Mouse (Mus musculus): ENCODE measurements at regions not wholly inside any gene's neighbourhood (a gene's known extent, or its start where the extent isn't known, plus 50 kb on each side); places are given as distances from the start of the nearest gene placed in this dataset.

- ATAC-seq (replicated peaks; ENCODE audit: low FRiP score, low TSS enrichment, poor library complexity, severe bottlenecking), result 0 out of 2 replicates have a peak, but pooled peaks have one; percentile 13
These were observed 133.1 kb downstream of the Nufip1 start for GRCm38 (mm10) chr14:76243581-76244337.

DNA sequence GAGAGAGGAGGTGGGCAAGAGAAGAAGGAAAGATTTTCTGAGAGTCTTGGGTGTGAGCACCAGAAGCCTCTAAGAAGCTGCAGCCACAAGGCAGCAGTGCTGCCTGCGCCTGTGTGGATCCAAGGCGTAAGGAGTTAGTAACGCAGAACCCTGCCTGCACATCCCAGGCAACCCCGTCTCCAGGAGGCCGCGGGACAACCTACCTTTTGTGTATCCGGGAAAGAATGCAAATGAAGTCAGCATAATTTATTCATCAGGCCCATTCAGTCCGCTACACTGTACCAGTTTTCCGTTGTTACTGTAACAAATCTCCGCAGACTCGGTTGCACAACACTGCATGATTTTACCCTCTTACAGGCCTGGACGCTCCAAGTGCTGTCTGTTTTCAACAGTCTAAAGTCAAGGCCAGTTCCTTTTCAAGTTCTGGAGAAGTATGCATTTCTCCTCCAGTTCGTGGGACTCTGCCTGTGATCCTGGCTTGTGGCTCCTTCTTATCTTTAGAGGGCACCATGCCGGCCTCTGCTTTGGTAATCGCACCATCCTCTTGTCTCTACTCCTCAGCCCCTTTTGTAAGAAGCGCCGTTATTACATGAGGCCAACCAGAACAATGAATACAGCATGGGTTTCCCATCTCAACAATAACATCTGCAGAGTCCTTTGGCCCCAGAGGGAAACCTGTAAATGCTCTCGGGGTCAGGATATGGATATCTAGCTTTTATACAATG lies 133.8 kb downstream of the Nufip1 start:
- ATAC-seq (replicated peaks; ENCODE audit: low FRiP score, low TSS enrichment, poor library complexity, severe bottlenecking), result peak; percentile 91

GRCm38 (mm10) chr14:76245063-76245396 lies 134.3 kb downstream of the Nufip1 start:
- ATAC-seq (replicated peaks; ENCODE audit: low FRiP score, low TSS enrichment, poor library complexity, severe bottlenecking), result no peak; the same call in 1 of the 2 replicates

- no peak for ATAC-seq (replicated peaks; ENCODE audit: low FRiP score, low TSS enrichment, poor library complexity, severe bottlenecking)
These were observed 137.0 kb downstream of the Nufip1 start for GRCm38 (mm10) chr14:76247664-76248063.

DNA sequence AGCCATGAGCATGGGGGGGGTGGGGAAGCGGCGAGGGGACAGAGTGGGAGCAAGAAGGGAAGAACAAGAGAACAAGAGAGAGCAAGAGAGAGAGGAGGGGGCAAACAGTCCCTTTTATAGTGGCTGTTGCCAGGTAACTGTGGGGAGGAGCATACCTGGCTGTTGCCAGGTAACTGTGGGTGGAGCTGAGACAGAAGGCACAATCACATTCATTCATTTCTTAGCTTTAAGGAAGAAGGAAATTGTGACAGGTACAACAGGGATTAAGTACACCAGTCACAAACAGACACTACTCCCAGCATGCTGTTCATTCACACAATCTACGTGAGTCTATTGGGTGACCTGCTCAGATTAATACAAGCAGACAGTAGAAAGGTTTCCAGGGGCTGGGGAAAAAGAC lies 143.2 kb downstream of the Nufip1 start:
- no peak for ATAC-seq (replicated peaks; ENCODE audit: low FRiP score, low TSS enrichment, poor library complexity, severe bottlenecking)

DNA sequence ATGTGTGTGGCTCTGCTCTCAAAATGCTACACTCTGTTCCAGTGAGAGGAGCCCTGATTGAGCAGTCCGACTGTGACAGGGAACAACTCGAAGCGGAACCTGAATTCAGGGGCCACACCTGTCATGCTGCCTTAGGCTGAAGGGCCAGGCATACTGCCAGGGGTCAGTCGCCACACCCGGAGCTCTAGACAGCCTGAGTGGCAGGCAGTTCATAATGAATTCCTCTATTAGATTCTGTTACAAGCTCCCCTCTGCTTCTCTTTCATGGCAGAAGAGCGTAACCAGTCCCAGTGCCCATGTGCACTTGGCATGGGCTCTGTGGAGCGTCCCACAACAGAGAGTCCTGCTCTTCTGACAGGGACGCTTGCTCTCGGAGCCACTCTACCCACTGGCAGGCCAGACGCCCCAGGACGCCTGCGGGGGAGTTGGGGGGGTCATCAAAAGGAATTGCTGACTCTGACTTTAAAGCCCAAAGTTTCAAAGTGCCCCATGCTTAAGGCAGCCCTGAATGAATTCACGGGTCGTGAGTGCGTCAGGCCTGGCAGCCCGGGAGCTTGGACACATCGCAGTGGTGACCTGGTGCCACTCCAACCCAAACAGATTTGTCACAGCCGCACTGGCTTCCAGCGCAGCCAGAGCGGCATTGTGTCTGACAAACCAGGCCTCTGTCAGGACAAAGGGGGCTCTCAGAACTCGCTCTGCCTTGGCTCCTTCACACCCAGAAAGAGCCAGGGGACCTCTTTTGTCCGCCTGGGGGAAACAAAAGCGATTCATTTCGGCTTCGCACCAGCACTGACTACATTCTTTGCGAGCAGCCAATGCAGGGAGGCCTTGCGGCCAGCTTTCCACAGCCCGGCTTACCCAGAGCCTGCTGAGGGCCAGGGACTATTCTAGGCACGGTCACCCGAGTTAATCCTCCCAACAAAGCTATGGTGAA lies 144.1 kb downstream of the Nufip1 start:
- ATAC-seq (replicated peaks; ENCODE audit: low FRiP score, low TSS enrichment, poor library complexity, severe bottlenecking), result no peak

- ATAC-seq (replicated peaks; ENCODE audit: low FRiP score, low TSS enrichment, poor library complexity, severe bottlenecking), result no peak
These were observed 145.3 kb downstream of the Nufip1 start for GRCm38 (mm10) chr14:76255971-76256370.

GRCm38 (mm10) chr14:76258626-76259025 lies 147.9 kb downstream of the Nufip1 start:
- ATAC-seq (replicated peaks; ENCODE audit: low FRiP score, low TSS enrichment, poor library complexity, severe bottlenecking), result no peak

DNA sequence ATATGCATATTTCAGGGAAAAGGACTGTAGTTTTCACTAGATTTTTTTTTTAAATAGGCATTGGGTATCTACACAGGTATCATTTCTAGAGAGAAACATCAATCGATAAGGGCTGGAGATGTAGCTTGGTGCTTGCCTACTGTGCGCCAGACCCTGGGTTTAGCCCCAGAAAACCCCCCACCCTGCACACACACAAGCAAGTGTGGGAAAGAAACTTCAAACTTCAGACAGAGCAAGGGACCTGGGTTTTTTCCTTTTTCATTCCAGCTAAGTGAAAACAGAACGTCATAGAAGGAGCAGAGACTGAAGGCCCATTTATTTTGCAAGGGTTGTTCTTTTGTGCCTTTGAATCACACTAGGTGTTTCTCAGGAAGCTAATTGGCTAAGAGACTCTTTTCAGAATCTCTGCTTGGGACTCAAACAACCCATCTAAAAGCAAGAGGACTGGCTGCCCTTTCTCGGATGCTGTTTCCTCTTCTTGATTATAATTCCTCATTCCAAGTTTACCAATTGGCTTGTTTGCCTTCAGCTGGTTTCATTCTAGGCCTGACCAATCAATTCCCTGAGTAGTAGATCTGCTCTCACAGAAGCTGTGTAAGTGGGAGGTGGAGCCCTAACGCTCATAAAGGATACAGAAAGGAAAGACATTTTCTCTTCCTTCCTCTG lies 150.1 kb downstream of the Nufip1 start:
- no peak for ATAC-seq (replicated peaks; ENCODE audit: low FRiP score, low TSS enrichment, poor library complexity, severe bottlenecking)

DNA sequence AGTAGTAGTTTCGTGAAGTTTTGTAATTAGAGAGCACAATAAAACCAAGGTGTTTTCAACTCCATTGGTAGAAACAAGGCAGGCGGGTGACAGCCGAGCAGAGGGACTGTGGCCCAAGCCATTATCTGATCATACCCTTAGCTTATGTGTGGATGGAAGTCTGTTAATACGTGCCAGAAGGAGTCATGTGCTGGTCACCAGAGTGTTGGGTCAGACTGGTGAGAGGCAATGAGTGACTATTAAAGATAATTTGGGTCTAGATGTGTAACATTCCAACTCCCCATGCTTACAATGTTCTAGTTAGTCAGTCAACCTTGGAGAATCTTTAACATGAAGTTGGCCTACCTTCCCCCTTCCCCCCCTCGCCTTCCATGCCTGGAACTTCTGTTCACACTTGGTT lies 151.1 kb upstream of the Tsc22d1 start:
- ATAC-seq (replicated peaks; ENCODE audit: low FRiP score, low TSS enrichment, poor library complexity, severe bottlenecking), result no peak

- no peak for ATAC-seq (replicated peaks; ENCODE audit: low FRiP score, low TSS enrichment, poor library complexity, severe bottlenecking)
These were observed 148.9 kb upstream of the Tsc22d1 start for GRCm38 (mm10) chr14:76265819-76266218.

DNA sequence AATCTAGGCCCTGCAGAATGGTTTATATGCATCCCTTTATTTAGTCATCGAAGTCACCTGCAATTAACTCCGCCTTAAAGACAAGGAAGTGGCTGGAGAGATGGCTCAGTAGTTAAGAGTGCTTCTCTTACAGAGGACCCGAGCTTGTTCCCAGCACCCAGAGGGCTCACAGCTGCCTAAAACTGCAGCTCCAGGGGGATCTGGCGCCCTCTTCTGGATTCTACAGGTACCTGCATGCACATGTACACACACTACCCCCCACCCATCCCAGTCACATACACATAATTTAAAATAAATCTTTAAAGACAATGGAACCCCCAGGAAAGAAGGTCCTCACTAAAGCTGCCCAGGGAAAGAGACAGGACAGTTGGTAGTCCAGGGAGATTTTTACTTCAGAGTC lies 148.5 kb upstream of the Tsc22d1 start:
- ATAC-seq (replicated peaks; ENCODE audit: low FRiP score, low TSS enrichment, poor library complexity, severe bottlenecking), result no peak

DNA sequence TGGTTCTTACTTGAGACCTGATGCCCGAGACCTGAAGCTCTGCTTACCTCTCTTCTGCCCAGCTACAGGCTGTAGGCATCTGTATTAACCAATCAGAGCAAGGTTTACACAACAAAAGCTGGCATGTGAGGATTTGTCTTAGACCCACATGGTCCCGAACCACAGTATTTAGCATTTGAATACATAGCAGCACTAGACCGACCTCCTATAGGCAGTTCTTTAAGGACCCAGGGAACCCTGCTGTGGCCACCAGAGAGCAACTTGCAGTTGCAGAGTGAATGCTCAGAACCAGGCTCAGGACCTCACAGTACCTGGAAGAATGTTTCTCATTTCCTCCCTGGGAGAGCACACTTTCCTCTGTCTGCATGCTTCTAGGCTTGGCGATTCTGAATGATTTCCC lies 147.7 kb upstream of the Tsc22d1 start:
- no peak for ATAC-seq (replicated peaks; ENCODE audit: low FRiP score, low TSS enrichment, poor library complexity, severe bottlenecking)

DNA sequence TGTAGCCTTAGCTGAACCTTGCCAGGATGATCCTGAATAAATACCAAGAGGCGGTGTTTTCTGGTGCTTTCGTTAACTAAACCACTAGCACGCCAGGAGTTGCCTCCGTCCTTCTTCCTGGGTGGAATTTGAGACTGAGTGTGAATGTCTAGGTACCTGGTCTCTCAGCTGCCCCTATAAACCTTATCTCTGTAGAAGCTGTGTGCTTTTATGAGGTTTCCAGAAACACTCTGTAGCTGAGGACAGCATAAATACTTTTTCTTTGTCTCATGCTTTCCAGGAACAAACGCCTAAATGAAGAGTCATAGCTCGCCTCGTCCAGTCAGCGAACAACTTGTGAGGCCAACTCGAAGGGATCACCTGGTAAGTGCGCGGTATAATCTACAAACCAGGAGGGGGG lies 143.6 kb upstream of the Tsc22d1 start:
- ATAC-seq (replicated peaks; ENCODE audit: low FRiP score, low TSS enrichment, poor library complexity, severe bottlenecking), result no peak

DNA sequence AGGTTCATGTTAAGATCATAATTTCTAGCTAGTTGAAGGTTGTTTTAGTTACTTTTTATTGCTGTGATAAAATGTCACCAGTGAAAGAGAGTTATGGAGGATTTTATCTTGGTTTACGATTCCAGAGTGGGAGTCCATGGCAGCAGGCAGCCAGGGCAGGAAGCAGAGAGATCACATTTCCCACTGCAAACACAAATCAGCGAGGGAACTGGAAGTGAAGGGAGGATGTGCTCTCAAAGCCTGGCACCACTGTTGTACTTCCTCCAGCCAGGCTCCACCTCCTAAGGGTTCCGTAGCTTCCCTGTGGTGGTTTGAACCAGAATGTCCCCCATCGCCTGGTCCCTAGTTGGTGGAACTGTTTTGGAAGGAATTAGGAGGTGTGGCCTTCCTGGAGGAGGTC lies 141.9 kb upstream of the Tsc22d1 start:
- no peak for ATAC-seq (replicated peaks; ENCODE audit: low FRiP score, low TSS enrichment, poor library complexity, severe bottlenecking)

DNA sequence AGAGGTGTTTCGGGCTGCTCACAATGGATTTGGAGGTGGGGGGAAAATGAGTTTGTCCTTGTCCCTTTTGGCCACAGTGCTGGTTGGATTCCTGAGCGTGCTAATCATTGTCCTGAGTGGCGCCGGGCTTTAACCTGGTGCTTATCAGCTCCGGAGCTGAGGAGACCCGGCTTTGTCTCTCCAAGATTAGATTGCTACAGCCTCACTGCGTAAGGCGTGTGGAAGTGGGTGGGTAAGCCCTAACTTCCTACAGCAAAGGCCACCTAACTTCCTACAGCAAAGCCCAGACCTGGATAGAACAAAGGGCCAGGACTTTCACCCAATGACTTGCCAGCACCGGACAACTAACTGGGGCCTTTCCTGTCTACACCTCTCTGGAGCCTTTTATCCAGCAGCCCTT lies 138.1 kb upstream of the Tsc22d1 start:
- no peak for ATAC-seq (replicated peaks; ENCODE audit: low FRiP score, low TSS enrichment, poor library complexity, severe bottlenecking)

DNA sequence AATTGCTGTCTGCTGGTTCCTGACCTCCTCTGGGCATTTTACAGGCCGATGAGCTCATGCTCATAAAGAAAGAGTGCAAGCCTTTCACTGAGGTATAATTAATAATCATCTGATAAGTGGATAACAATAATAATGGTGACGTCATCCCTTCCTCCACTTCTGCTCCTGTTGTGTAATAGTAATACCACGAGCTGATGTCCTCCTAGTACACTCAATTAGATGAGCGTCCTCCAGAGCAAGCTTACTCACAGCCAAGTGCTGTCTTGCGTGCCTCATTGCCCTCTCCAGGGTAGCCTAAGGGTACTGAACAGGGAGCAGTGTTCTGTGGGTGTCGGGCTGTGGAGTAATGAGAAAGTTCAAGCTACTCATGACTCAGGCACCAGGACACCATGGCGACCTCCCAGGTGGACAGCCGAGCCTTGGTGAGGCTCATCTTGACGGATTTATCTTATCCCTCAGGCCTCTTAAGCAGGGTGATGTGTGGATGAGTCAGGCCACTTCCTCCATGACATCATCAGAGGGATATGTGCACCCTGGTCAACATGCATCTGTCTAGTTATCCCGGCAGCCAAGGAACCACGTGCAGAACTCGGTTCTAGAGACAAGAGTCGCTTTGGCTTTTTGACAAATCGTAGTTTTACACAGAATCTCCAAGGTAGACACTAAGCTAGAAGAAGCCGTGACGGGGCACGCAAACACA lies 135.9 kb upstream of the Tsc22d1 start:
- no peak for ATAC-seq (replicated peaks; ENCODE audit: low FRiP score, low TSS enrichment, poor library complexity, severe bottlenecking)

DNA sequence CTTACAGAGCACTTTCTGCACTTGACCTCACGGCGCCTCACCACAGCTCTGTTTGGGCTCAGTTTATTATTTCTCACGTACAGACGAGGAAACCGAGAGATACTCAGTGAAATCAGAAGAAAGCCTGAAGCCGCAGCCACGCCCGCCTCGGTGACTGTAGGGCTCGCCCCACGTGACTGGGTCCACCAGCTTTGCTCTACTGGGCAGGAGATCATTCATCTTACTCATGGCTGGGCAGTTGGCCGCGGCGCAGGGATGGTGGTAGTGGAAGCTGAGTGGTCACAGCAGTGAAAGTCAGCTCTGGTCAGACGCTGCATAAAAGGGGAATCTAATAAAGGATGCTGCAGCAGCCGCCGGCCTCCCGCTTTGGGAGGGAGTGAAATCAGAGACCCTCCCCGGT lies 135.2 kb upstream of the Tsc22d1 start:
- no peak for ATAC-seq (replicated peaks; ENCODE audit: low FRiP score, low TSS enrichment, poor library complexity, severe bottlenecking)

- ATAC-seq (replicated peaks; ENCODE audit: low FRiP score, low TSS enrichment, poor library complexity, severe bottlenecking), result no peak
These were observed 132.9 kb upstream of the Tsc22d1 start for GRCm38 (mm10) chr14:76281867-76282266.

Data from megakaryocyte-erythroid progenitor cell, adult 5-6 weeks (primary cell).